Mouse (Mus musculus) neural tube, embryonic 14.5 days (tissue): ENCODE data around the gene Nacc2. TPM values are rescaled to one million over a fixed set of nuclear protein-coding genes. Genes with fewer than 3 reads are reported as not detected.

ENCODE experiments used
- ATAC-seq: fragments of 200-750 bp; cut with Nextera tagmentation; 2 replicates; pipeline ENCODE4 v1.8.0; 2017; ENCODE audit warnings: low read depth, mild to moderate bottlenecking, moderate TSS enrichment, moderate library complexity
- H3K27ac ChIP-seq: fragments of 300-500 bp; sonication (generic); 2 replicates; pipeline ENCODE4 v1.5.1; 2014; ENCODE audit warnings: low read depth, mild to moderate bottlenecking, control low read depth, low read length, moderate library complexity, mixed read lengths
- H3K27me3 ChIP-seq: fragments of 300-500 bp; sonication (generic); 2 replicates; pipeline ENCODE4 v1.6.1; 2014; ENCODE audit warnings: low read length; ENCODE audit not compliant: control insufficient read depth, insufficient read depth
- H3K36me3 ChIP-seq: fragments of 300-500 bp; sonication (generic); 2 replicates; pipeline ENCODE4 v1.6.1; 2014; ENCODE audit warnings: low read length, mixed read lengths; ENCODE audit not compliant: control insufficient read depth, insufficient read depth
- H3K4me1 ChIP-seq: fragments of 300-500 bp; sonication (generic); 2 replicates; pipeline ENCODE4 v1.6.1; 2014; ENCODE audit warnings: low read length; ENCODE audit not compliant: control insufficient read depth, insufficient read depth
- H3K4me2 ChIP-seq: fragments of 300-500 bp; sonication (generic); 2 replicates; pipeline ENCODE4 v1.6.1; 2014; ENCODE audit warnings: mild to moderate bottlenecking, low read depth, low read length, control low read depth
- H3K4me3 ChIP-seq: fragments of 300-500 bp; sonication (generic); 2 replicates; pipeline ENCODE4 v1.5.1; 2014; ENCODE audit warnings: low read depth, low read length, control low read depth, mixed read lengths
- H3K9ac ChIP-seq: fragments of 300-500 bp; sonication (generic); replicated peaks from 2 replicates; pipeline ENCODE4 v1.6.1; 2014; ENCODE audit warnings: low read depth, mild to moderate bottlenecking, control low read depth, low read length, mixed read lengths
- H3K9me3 ChIP-seq: fragments of 300-500 bp; sonication (generic); 2 replicates; pipeline ENCODE4 v1.6.1; 2016; ENCODE audit warnings: low read length; ENCODE audit not compliant: control insufficient read depth
- WGBS: fragments of 180-500 bp; shearing (Covaris S2); extraction: QIAGEN DNeasy Blood & Tissue Kit; methylation state at CpG from one replicate; pipeline ENCODE4 v1.1.7; 2014; 5-methylcytosine and 5-hydroxymethylcytosine counted together
- polyA plus RNA-seq: library from polyadenylated mRNA; unstranded; fragments of >200 nt; fragmentation: Nextera tagmentation; extraction: Ambion mirVana; gene quantifications from 2 replicates; pipeline ENCODE4 v1.2.1, GENCODE M21; 2014

Gene Nacc2
- polyA plus RNA-seq, 1 experiment from 2014 or later = 14.5 TPM

GRCm38 (mm10) chr2:26140903-26141302 is 17.9 kb upstream of the Nacc2 start:
- Histone ChIP-seq H3K4me1 (peaks cover 17% of the 10 kb centered on the region), H3K9ac (peak overlapping the region; percentile 64), H3K27ac (peak overlapping the region; percentile 97), H3K27me3 (no peaks in the 10 kb centered on the region), H3K4me3 (peak overlapping the region; percentile 75), H3K36me3 (peaks cover 2% of the 10 kb centered on the region; the same call in 1 of the 2 replicates), H3K4me2 (peak overlapping the region; percentile 89), H3K9me3 (no peaks in the 10 kb centered on the region)
- ATAC-seq = no peak
- whole genome bisulfite sequencing = 16% methylated on average over 6 of the region's 6 CpGs

- Histone ChIP-seq H3K4me3 (peak overlapping the region; percentile 75), H3K4me2 (peak overlapping the region; percentile 89), H3K36me3 (peaks cover 2% of the 10 kb centered on the region; the same call in 1 of the 2 replicates), H3K27me3 (no peaks in the 10 kb centered on the region), H3K27ac (peak overlapping the region; percentile 97), H3K9me3 (no peaks in the 10 kb centered on the region), H3K4me1 (peaks cover 17% of the 10 kb centered on the region), H3K9ac (peak overlapping the region; percentile 94)
- peak; percentile 88 for ATAC-seq
- under 1% methylated on average over 60 of the region's 60 CpGs for WGBS
Measured at GRCm38 (mm10) chr2:26140292-26140819, 17.3 kb upstream of the Nacc2 start.

- peak overlapping the region; percentile 75 for H3K4me3 ChIP-seq
- H3K27me3 ChIP-seq = no peaks in the 10 kb centered on the region
- peak overlapping the region; percentile 89 for H3K4me2 ChIP-seq
- peak overlapping the region; percentile 94 for H3K9ac ChIP-seq
- H3K4me1 ChIP-seq = peaks cover 17% of the 10 kb centered on the region
- peak; percentile 77 for ATAC-seq
- WGBS = under 1% methylated on average over 49 of the region's 60 CpGs
- peak overlapping the region; percentile 97 for H3K27ac ChIP-seq
- H3K9me3 ChIP-seq = no peaks in the 10 kb centered on the region
- H3K36me3 ChIP-seq = peaks cover 2% of the 10 kb centered on the region; the same call in 1 of the 2 replicates
Measured at GRCm38 (mm10) chr2:26139545-26140206, 16.7 kb upstream of the Nacc2 start.

- no peak for ATAC-seq
- Histone ChIP-seq H3K27me3 (no peaks in the 10 kb centered on the region), H3K27ac (peak overlapping the region; percentile 97), H3K4me1 (peaks cover 17% of the 10 kb centered on the region), H3K9ac (peak overlapping the region; percentile 94), H3K36me3 (peaks cover 2% of the 10 kb centered on the region; the same call in 1 of the 2 replicates), H3K4me3 (peak overlapping the region; percentile 75), H3K4me2 (peak overlapping the region; percentile 89), H3K9me3 (no peaks in the 10 kb centered on the region)
- 54% methylated on average over 7 of the region's 7 CpGs for WGBS
Measured at GRCm38 (mm10) chr2:26139034-26139544, 16.1 kb upstream of the Nacc2 start.

- peak overlapping the region; percentile 89 for H3K4me2 ChIP-seq
- H3K27me3 ChIP-seq = no peaks in the 10 kb centered on the region
- H3K36me3 ChIP-seq = peaks cover 2% of the 10 kb centered on the region; the same call in 1 of the 2 replicates
- no peak overlapping the region for H3K27ac ChIP-seq
- H3K9me3 ChIP-seq = no peaks in the 10 kb centered on the region
- no peak overlapping the region for H3K4me3 ChIP-seq
- no peak overlapping the region for H3K9ac ChIP-seq
- WGBS = 76% methylated on average over 31 of the region's 31 CpGs
- H3K4me1 ChIP-seq = peaks cover 17% of the 10 kb centered on the region
- ATAC-seq = no peak
Measured at GRCm38 (mm10) chr2:26138252-26139033, 15.4 kb upstream of the Nacc2 start.

- H3K4me1 ChIP-seq = peaks cover 21% of the 10 kb centered on the region
- 87% methylated on average over 2 of the region's 2 CpGs for WGBS
- H3K36me3 ChIP-seq = peaks cover 2% of the 10 kb centered on the region; the same call in 1 of the 2 replicates
- ATAC-seq = no peak
- no peak overlapping the region for H3K4me2 ChIP-seq
- no peaks in the 10 kb centered on the region for H3K9me3 ChIP-seq
- H3K4me3 ChIP-seq = no peak overlapping the region
- H3K9ac ChIP-seq = no peak overlapping the region
- H3K27me3 ChIP-seq = no peaks in the 10 kb centered on the region
- H3K27ac ChIP-seq = no peak overlapping the region
Measured at GRCm38 (mm10) chr2:26134591-26134990, 11.6 kb upstream of the Nacc2 start.

- H3K27me3 ChIP-seq = no peaks in the 10 kb centered on the region
- peak overlapping the region; percentile 18 for H3K4me3 ChIP-seq
- peak; percentile 69 for ATAC-seq
- H3K4me1 ChIP-seq = peaks cover 9% of the 10 kb centered on the region
- peaks cover 2% of the 10 kb centered on the region; the same call in 1 of the 2 replicates for H3K36me3 ChIP-seq
- peak overlapping the region; percentile 49 for H3K4me2 ChIP-seq
- 2% methylated on average over 25 of the region's 25 CpGs for WGBS
- peak overlapping the region; percentile 89 for H3K27ac ChIP-seq
- no peaks in the 10 kb centered on the region for H3K9me3 ChIP-seq
- peak overlapping the region; percentile 42 for H3K9ac ChIP-seq
Measured at GRCm38 (mm10) chr2:26132628-26133551, 9.9 kb upstream of the Nacc2 start.

- ATAC-seq = no peak
- H3K27ac ChIP-seq = no peak overlapping the region
- H3K4me3 ChIP-seq = no peak overlapping the region
- no peaks in the 10 kb centered on the region for H3K9me3 ChIP-seq
- no peaks in the 10 kb centered on the region for H3K36me3 ChIP-seq
- H3K4me2 ChIP-seq = no peak overlapping the region
- 70% methylated on average over 2 of the region's 2 CpGs for WGBS
- H3K9ac ChIP-seq = 0 out of 2 replicates have a peak overlapping the region, but pooled peaks have one; percentile 3
- H3K27me3 ChIP-seq = no peaks in the 10 kb centered on the region
- H3K4me1 ChIP-seq = peaks cover 9% of the 10 kb centered on the region
Measured at GRCm38 (mm10) chr2:26131327-26131726, 8.3 kb upstream of the Nacc2 start.
